Mouse (Mus musculus): Measurements from ENCODE around the gene Dip2a.

- TF ChIP-seq CTCF (IDR thresholded peaks at IDR 0.05; ENCODE audit: low read depth, low read length) (no peak), GATA2 (IDR thresholded peaks at IDR 0.05; ENCODE audit: borderline replicate concordance, low read depth, low read length) (no peak), GATA1 (IDR thresholded peaks at IDR 0.05; ENCODE audit: borderline replicate concordance, low read length) (no peak), POLR2AphosphoS5 (IDR thresholded peaks at IDR 0.05; ENCODE audit: insufficient replicate concordance, low read depth, low read length) (no peak)
These were observed 29.9 kb upstream of the Dip2a start for GRCm38 (mm10) chr10:76374981-76375380.
